In the genomic region with DNA sequence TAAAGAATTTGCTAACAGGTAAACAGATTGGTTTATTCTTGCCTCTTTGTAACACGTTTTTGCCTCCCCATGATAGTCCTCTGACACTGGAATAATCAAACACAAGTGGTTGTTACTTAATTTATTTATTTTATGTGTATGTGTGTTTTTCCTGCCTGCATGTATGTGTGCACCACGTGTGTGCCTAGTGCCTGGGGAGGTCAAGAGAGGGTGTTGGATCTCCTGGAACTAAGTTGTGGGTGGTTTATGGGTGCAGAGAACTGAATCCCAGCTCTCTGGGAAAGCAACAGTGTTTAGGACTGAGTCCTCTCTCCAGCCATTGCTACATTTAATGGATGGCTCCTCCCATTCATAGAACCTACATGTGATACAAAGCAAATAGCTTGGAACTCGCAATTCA, we compare ENCODE assay signal across 33 mouse cellular contexts.
"Had no signal": no experiment of that assay in that cellular context is flagged by ENCODE, and none has a peak within 500 bp of the region (broad histone marks: within the 10 kb centered on the region; RNA-seq: fewer than 3 reads in every experiment).

No protein-coding gene starts in this region.

- DNase-seq: heart, postnatal 10 days; heart, postnatal 14 days; heart, postnatal 4 days; kidney, adult 11 months; kidney, adult 18-20 months; kidney, adult 2 months; kidney, adult 8-10 months; kidney, adult 9 months; kidney, postnatal 10 days; kidney, postnatal 14 days; kidney, postnatal 25 days; kidney, postnatal 36 days; kidney, postnatal 4 days; layer of hippocampus, adult 9-11 months; layer of hippocampus, postnatal 36 days had no signal

- H3K36me3 ChIP-seq: heart, embryonic 12.5 days; heart, embryonic 13.5 days; heart, embryonic 15.5 days; hindbrain, embryonic 10.5 days; hindbrain, embryonic 12.5 days; hindbrain, embryonic 13.5 days; hindbrain, embryonic 15.5 days; intestine, embryonic 15.5 days; kidney, embryonic 15.5 days had no signal

- H3K4me3 ChIP-seq: heart, embryonic 12.5 days; heart, embryonic 13.5 days; heart, embryonic 15.5 days; hindbrain, embryonic 10.5 days; hindbrain, embryonic 12.5 days; hindbrain, embryonic 13.5 days; hindbrain, embryonic 15.5 days; intestine, embryonic 15.5 days; kidney, embryonic 15.5 days; layer of hippocampus, adult 2 months; left cerebral cortex, adult 2 months had no signal

- H3K9me3 ChIP-seq: heart, embryonic 13.5 days; heart, embryonic 15.5 days; hindbrain, embryonic 10.5 days; hindbrain, embryonic 12.5 days; hindbrain, embryonic 13.5 days; hindbrain, embryonic 15.5 days; intestine, embryonic 15.5 days; kidney, embryonic 15.5 days had no signal

- ATAC-seq: inflammation-experienced regulatory T-cells, adult 6 months; intestine, embryonic 15.5 days; intestine, embryonic 16.5 days; intestine, postnatal 0 days had no signal

- H3K4me1 ChIP-seq: heart, embryonic 12.5 days; heart, embryonic 15.5 days; hindbrain, embryonic 10.5 days; hindbrain, embryonic 13.5 days; hindbrain, embryonic 15.5 days; intestine, embryonic 15.5 days; kidney, embryonic 15.5 days had no signal

- H3K9ac ChIP-seq: heart, embryonic 12.5 days; heart, embryonic 13.5 days; heart, embryonic 15.5 days; hindbrain, embryonic 12.5 days; hindbrain, embryonic 13.5 days; hindbrain, embryonic 14.5 days; hindbrain, embryonic 15.5 days; intestine, embryonic 15.5 days; kidney, embryonic 15.5 days had no signal

- H3K4me2 ChIP-seq: heart, embryonic 11.5 days; heart, embryonic 12.5 days; heart, embryonic 13.5 days; heart, embryonic 15.5 days; hindbrain, embryonic 12.5 days; hindbrain, embryonic 13.5 days; hindbrain, embryonic 14.5 days; hindbrain, embryonic 15.5 days; intestine, embryonic 15.5 days; kidney, embryonic 15.5 days had no signal

- H3K27ac ChIP-seq: heart, embryonic 13.5 days; heart, embryonic 15.5 days; hindbrain, embryonic 10.5 days; hindbrain, embryonic 12.5 days; hindbrain, embryonic 13.5 days; hindbrain, embryonic 14.5 days; hindbrain, embryonic 15.5 days; hindbrain, postnatal 0 days; intestine, embryonic 15.5 days; kidney, embryonic 15.5 days; kidney, postnatal 0 days; layer of hippocampus, adult 2 months; left cerebral cortex, adult 2 months had no signal

- H3K27me3 ChIP-seq: heart, embryonic 12.5 days; heart, embryonic 13.5 days; heart, embryonic 15.5 days; hindbrain, embryonic 12.5 days; hindbrain, embryonic 13.5 days; hindbrain, embryonic 15.5 days; intestine, embryonic 15.5 days; kidney, embryonic 15.5 days had no signal
